ENCODE assay signal across 9 mouse cellular contexts in genomic region chr10:37072834-37073233, GRCm38 (mm10).
DNase-seq lines count a peak whose midpoint lies in the region; ATAC-seq and TF ChIP-seq lines count a peak whose summit lies in the region.
"Had no signal": no experiment of that assay in that cellular context is flagged by ENCODE, and none has a peak within 500 bp of the region (broad histone marks: within the 10 kb centered on the region; RNA-seq: fewer than 3 reads in every experiment).

No protein-coding gene starts in this region.

- no peaks in the 10 kb centered on the region for H3K79me2 ChIP-seq in liver, adult 2 months (ENCODE audit: control insufficient read depth, insufficient read depth, low read length)

- intact Hi-C loops in left cerebral cortex, postnatal 14 days (cut with DNase I), result loop anchor here (2.0 to 5.0 kb wide), 3 partner anchors 64 to 1774 kb away; partner anchors contain the start of gene Marcks

- DNase-seq in liver, adult 2 months (ENCODE audit: extremely low read depth, low read depth, low spot score), result peak; percentile 49
- peak; percentile 9 for DNase-seq in c-Kit-negative CD71-positive TER-119-positive erythroid progenitor cells, embryonic 14.5 days (ENCODE audit: low read depth, low spot score)
- peak; percentile 58 for DNase-seq in forebrain, embryonic 11.5 days (ENCODE audit: low spot score)
- DNase-seq in induced T-regulatory cell, adult 2 months (ENCODE audit: low read depth), result peak; percentile 69
- DNase-seq in left cerebral cortex, postnatal 14 days (ENCODE audit: low spot score in 2 of 2), result peak; percentile 83 to 87
- peak; percentile 25 for DNase-seq in testis, postnatal 14 days (ENCODE audit: low spot score)

- no peaks in the 10 kb centered on the region for H3K27me3 ChIP-seq in liver, adult 2 months (ENCODE audit: control insufficient read depth, insufficient read depth, low read length)
- H3K27me3 ChIP-seq in liver, embryonic 12.5 days (replicated peaks), result no peaks in the 10 kb centered on the region
- H3K27me3 ChIP-seq in forebrain, embryonic 11.5 days (ENCODE audit: control insufficient read depth, insufficient read depth, low read length), result no peaks in the 10 kb centered on the region
- no peaks in the 10 kb centered on the region for H3K27me3 ChIP-seq in midbrain, embryonic 16.5 days (ENCODE audit: control insufficient read depth, insufficient read depth, low read depth, low read length)
- H3K27me3 ChIP-seq: megakaryocyte, embryonic 14.5 days had no signal

- WGBS in liver, adult 2 months, result 8% methylated on average over 5 of the region's 5 CpGs
- WGBS in liver, embryonic 12.5 days (ENCODE audit: insufficient replicate concordance), result 23% methylated on average over 5 of the region's 5 CpGs
- WGBS in forebrain, embryonic 11.5 days, result 22% methylated on average over 5 of the region's 5 CpGs
- WGBS in midbrain, embryonic 16.5 days, result 9% methylated on average over 5 of the region's 5 CpGs

- no peak overlapping the region for H3K9ac ChIP-seq in liver, adult 2 months (ENCODE audit: low read depth, low read length)
- H3K9ac ChIP-seq in liver, embryonic 12.5 days, result no peak overlapping the region
- H3K9ac ChIP-seq in forebrain, embryonic 11.5 days (ENCODE audit: low read length), result no peak overlapping the region
- H3K9ac ChIP-seq in midbrain, embryonic 16.5 days (ENCODE audit: low read depth, low read length), result no peak overlapping the region

- ATAC-seq in liver, embryonic 12.5 days, result no peak
- ATAC-seq in forebrain, embryonic 11.5 days (replicated peaks; ENCODE audit: low FRiP score), result peak; percentile 54; the same call in 1 of the 2 replicates
- ATAC-seq in midbrain, embryonic 16.5 days, result peak; percentile 80; the same call in 1 of the 2 replicates

- no peak for TF ChIP-seq POLR2A in liver, adult 2 months (IDR thresholded peaks at IDR 0.05; ENCODE audit: extremely low read depth, insufficient read depth, low read length)

- H3K4me2 ChIP-seq in liver, embryonic 12.5 days, result no peak overlapping the region
- no peak overlapping the region for H3K4me2 ChIP-seq in forebrain, embryonic 11.5 days (ENCODE audit: low read depth, low read length, severe bottlenecking)
- H3K4me2 ChIP-seq in midbrain, embryonic 16.5 days (ENCODE audit: low read length), result no peak overlapping the region

- peak; percentile 50 for TF ChIP-seq CTCF in liver, adult 2 months (IDR thresholded peaks at IDR 0.05; ENCODE audit: low read depth, low read length)

- no peaks in the 10 kb centered on the region; the same call in 1 of the 2 replicates for H3K4me1 ChIP-seq in liver, adult 2 months (ENCODE audit: control insufficient read depth, insufficient read depth, low read length)
- no peaks in the 10 kb centered on the region; the same call in 1 of the 2 replicates for H3K4me1 ChIP-seq in liver, embryonic 12.5 days
- H3K4me1 ChIP-seq in forebrain, embryonic 11.5 days (replicated peaks; ENCODE audit: control insufficient read depth, insufficient read depth, low read length), result peaks cover 3% of the 10 kb centered on the region; the same call in 1 of the 2 replicates
- H3K4me1 ChIP-seq in midbrain, embryonic 16.5 days (ENCODE audit: control insufficient read depth, insufficient read depth, low read length), result no peaks in the 10 kb centered on the region
- H3K4me1 ChIP-seq: megakaryocyte, embryonic 14.5 days had no signal

- H3K36me3 ChIP-seq in liver, adult 2 months (ENCODE audit: control insufficient read depth, insufficient read depth, low read length), result no peaks in the 10 kb centered on the region
- H3K36me3 ChIP-seq in liver, embryonic 12.5 days, result no peaks in the 10 kb centered on the region
- H3K36me3 ChIP-seq in forebrain, embryonic 11.5 days (ENCODE audit: control insufficient read depth, insufficient read depth, low read length), result no peaks in the 10 kb centered on the region
- no peaks in the 10 kb centered on the region for H3K36me3 ChIP-seq in midbrain, embryonic 16.5 days (ENCODE audit: control insufficient read depth, insufficient read depth, low read length)

- H3K4me3 ChIP-seq in liver, adult 2 months (ENCODE audit: insufficient read depth, low read depth, low read length), result no peak overlapping the region
- no peak overlapping the region for H3K4me3 ChIP-seq in liver, embryonic 12.5 days
- H3K4me3 ChIP-seq in forebrain, embryonic 11.5 days (ENCODE audit: low read depth, low read length), result no peak overlapping the region
- H3K4me3 ChIP-seq in midbrain, embryonic 16.5 days (ENCODE audit: low read depth, low read length), result no peak overlapping the region
- H3K4me3 ChIP-seq: megakaryocyte, embryonic 14.5 days had no signal

- no peak overlapping the region for H3K27ac ChIP-seq in liver, adult 2 months (replicated peaks; ENCODE audit: insufficient read depth, low read depth, low read length)
- no peak overlapping the region for H3K27ac ChIP-seq in liver, embryonic 12.5 days
- no peak overlapping the region for H3K27ac ChIP-seq in forebrain, embryonic 11.5 days (ENCODE audit: low read depth, low read length)
- no peak overlapping the region for H3K27ac ChIP-seq in midbrain, embryonic 16.5 days (ENCODE audit: low read length)

- no peaks in the 10 kb centered on the region for H3K9me3 ChIP-seq in liver, embryonic 12.5 days (replicated peaks)
- no peaks in the 10 kb centered on the region for H3K9me3 ChIP-seq in forebrain, embryonic 11.5 days (ENCODE audit: control insufficient read depth, low read length)
- H3K9me3 ChIP-seq in midbrain, embryonic 16.5 days (replicated peaks; ENCODE audit: control insufficient read depth, low read length, poor library complexity, severe bottlenecking), result no peaks in the 10 kb centered on the region
- H3K9me3 ChIP-seq: megakaryocyte, embryonic 14.5 days had no signal

Comparison
In these comparisons a context has a peak if more than half of its experiments do, and no peak if none do; other contexts are left out.
1. DNase-seq: peak in every context shown above with its lines; median percentile 85 in left cerebral cortex, postnatal 14 days; 69 in induced T-regulatory cell, adult 2 months; 58 in forebrain, embryonic 11.5 days; 49 in liver, adult 2 months; 25 in testis, postnatal 14 days; 9 in c-Kit-negative CD71-positive TER-119-positive erythroid progenitor cells, embryonic 14.5 days.